Mouse (Mus musculus): ENCODE results near the gene Hspa4.

DNA sequence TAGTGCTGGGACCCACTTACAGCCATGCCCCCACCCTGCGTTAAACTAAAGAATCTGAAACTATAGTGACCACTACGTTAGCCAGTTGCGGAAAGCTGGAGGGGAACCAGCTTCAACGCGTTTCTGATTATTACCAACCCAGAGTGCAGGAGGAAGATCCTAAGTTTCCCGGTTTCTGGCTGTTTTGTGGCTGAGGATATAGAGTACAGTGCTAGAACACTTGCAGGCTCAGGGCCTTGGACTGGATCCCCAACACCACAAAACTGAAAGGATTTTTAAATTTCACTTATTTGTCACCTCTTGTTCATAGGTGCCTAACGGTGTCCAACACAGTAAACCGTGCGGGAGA, 884 bp upstream of the Hspa4 start:
- TF ChIP-seq CTCF (conservative IDR thresholded peaks at IDR 0.05; ENCODE audit: low read length): no peak
- no peak for TF ChIP-seq NANOG (IDR thresholded peaks at IDR 0.05; ENCODE audit: borderline replicate concordance, low read length)
- no peak for TF ChIP-seq POU5F1 (IDR thresholded peaks at IDR 0.05; ENCODE audit: borderline replicate concordance, low read length)

All from E14TG2a.4 (cell line).